Mouse (Mus musculus) kidney, adult 2 months (tissue): ENCODE data around the gene Snx33. TPM values are rescaled to one million over a fixed set of nuclear protein-coding genes. Genes with fewer than 3 reads are reported as not detected.
A peak's percentile ranks its signal among the peaks of the same experiment; 100 is the strongest.

ENCODE experiments used
- DNase-seq: peaks from one replicate; pipeline ENCODE4 v3.0.0; 2021
- H3K27ac ChIP-seq: fragments of 200-500 bp; 2 replicates; pipeline ENCODE4 v1.5.1; 2012; ENCODE audit warnings: low read depth, low read length, control low read depth, inconsistent platforms; ENCODE audit not compliant: insufficient read depth
- H3K27me3 ChIP-seq: fragments of 200-500 bp; replicated peaks from 2 replicates; pipeline ENCODE4 v1.6.1; 2012; ENCODE audit warnings: mild to moderate bottlenecking, moderate library complexity, low read length, inconsistent platforms; ENCODE audit not compliant: control insufficient read depth, insufficient read depth
- H3K36me3 ChIP-seq: fragments of 200-500 bp; 2 replicates; pipeline ENCODE4 v1.6.1; 2012; ENCODE audit warnings: mild to moderate bottlenecking, moderate library complexity, low read length, inconsistent platforms; ENCODE audit not compliant: control insufficient read depth, insufficient read depth
- H3K4me1 ChIP-seq: fragments of 200-500 bp; 2 replicates; pipeline ENCODE4 v1.6.1; 2011; ENCODE audit warnings: low read length; ENCODE audit not compliant: control insufficient read depth, insufficient read depth
- H3K4me3 ChIP-seq: fragments of 200-500 bp; 2 replicates; pipeline ENCODE4 v1.5.1; 2011; ENCODE audit warnings: mild to moderate bottlenecking, low read depth, low read length, control low read depth; ENCODE audit not compliant: insufficient read depth
- CTCF ChIP-seq: fragments of 200-500 bp; conservative IDR thresholded peaks from 2 replicates; pipeline ENCODE4 v1.5.1; 2011; ENCODE audit warnings: low read depth, mild to moderate bottlenecking, control low read depth, low read length, moderate library complexity, mixed read lengths; ENCODE audit not compliant: insufficient read depth, insufficient read length
- POLR2A ChIP-seq: fragments of 200-500 bp; IDR thresholded peaks from one replicate; pipeline ENCODE4 v1.6.1; 2011; ENCODE audit warnings: low read depth, low read length, control low read depth
- WGBS: fragments of 180-500 bp; shearing (Covaris S2); methylation state at CpG from one replicate; pipeline ENCODE4 v1.1.7; 2018; 5-methylcytosine and 5-hydroxymethylcytosine counted together
- polyA plus RNA-seq: library from polyadenylated mRNA; depleted of rRNA; stranded (reverse); fragments of >200 nt; gene quantifications from 2 replicates; pipeline ENCODE4 v1.2.3, GENCODE M21; 2012; rRNA removed

Gene Snx33
- polyA plus RNA-seq, 1 experiment = 12.0 TPM

GRCm38 (mm10) chr9:56872105-56872903 lies 55.9 kb downstream of the Snx33 start:
- TF ChIP-seq CTCF (no peak), POLR2A (no peak)
- Histone ChIP-seq H3K27me3 (no peaks in the 10 kb centered on the region), H3K4me1 (peaks cover 20% of the 10 kb centered on the region), H3K36me3 (no peaks in the 10 kb centered on the region), H3K4me3 (no peak overlapping the region), H3K27ac (no peak overlapping the region)
- 79% methylated on average over 5 of the region's 5 CpGs for WGBS
- no peak for DNase-seq

- no peak overlapping the region for H3K27ac ChIP-seq
- no peaks in the 10 kb centered on the region for H3K27me3 ChIP-seq
- DNase-seq = peak; percentile 50
- no peak for TF ChIP-seq POLR2A
- no peak for TF ChIP-seq CTCF
- H3K36me3 ChIP-seq = no peaks in the 10 kb centered on the region
- H3K4me3 ChIP-seq = no peak overlapping the region
- 57% methylated on average over 5 of the region's 5 CpGs for WGBS
- peaks cover 20% of the 10 kb centered on the region for H3K4me1 ChIP-seq
These were observed 57.0 kb downstream of the Snx33 start for GRCm38 (mm10) chr9:56871191-56871590.

GRCm38 (mm10) chr9:56870778-56871177 lies 57.4 kb downstream of the Snx33 start:
- peaks cover 20% of the 10 kb centered on the region for H3K4me1 ChIP-seq
- H3K27ac ChIP-seq = no peak overlapping the region
- H3K27me3 ChIP-seq = no peaks in the 10 kb centered on the region
- no peak overlapping the region for H3K4me3 ChIP-seq
- WGBS = 50% methylated on average over 10 of the region's 10 CpGs
- H3K36me3 ChIP-seq = no peaks in the 10 kb centered on the region
- no peak for DNase-seq
- TF ChIP-seq POLR2A (no peak), CTCF (no peak)

GRCm38 (mm10) chr9:56869552-56869951 lies 58.6 kb downstream of the Snx33 start:
- no peak overlapping the region for H3K4me3 ChIP-seq
- WGBS = 31% methylated on average over 13 of the region's 13 CpGs
- peaks cover 25% of the 10 kb centered on the region for H3K4me1 ChIP-seq
- H3K27me3 ChIP-seq = no peaks in the 10 kb centered on the region
- peak; percentile 95 for DNase-seq
- no peaks in the 10 kb centered on the region for H3K36me3 ChIP-seq
- no peak overlapping the region for H3K27ac ChIP-seq
- TF ChIP-seq POLR2A = no peak
- no peak for TF ChIP-seq CTCF

- WGBS = 55% methylated on average over 6 of the region's 6 CpGs
- Histone ChIP-seq H3K4me1 (peaks cover 34% of the 10 kb centered on the region), H3K27me3 (no peaks in the 10 kb centered on the region), H3K4me3 (no peak overlapping the region), H3K36me3 (no peaks in the 10 kb centered on the region), H3K27ac (0 out of 2 replicates have a peak overlapping the region, but pooled peaks have one; percentile 1)
- no peak for TF ChIP-seq CTCF
- TF ChIP-seq POLR2A = no peak
- DNase-seq = peak; percentile 28
These were observed 59.9 kb downstream of the Snx33 start for GRCm38 (mm10) chr9:56868292-56868691.

Other genes starting within 250 kb of the Snx33 start
- gene Lingo1, start 131.9 kb downstream of the Snx33 start, polyA plus RNA-seq = 0.72 and 1.2 TPM in 2 replicates
- gene Odf3l1, start 63.7 kb downstream of the Snx33 start, polyA plus RNA-seq = 1.8 and 2.0 TPM in 2 replicates
- gene Cspg4, start 63.3 kb downstream of the Snx33 start, polyA plus RNA-seq = 14.5 and 20.5 TPM in 2 replicates
- 151 and 189 TPM in 2 replicates for gene Imp3, start 9.1 kb upstream of the Snx33 start, polyA plus RNA-seq
- 6.5 and 7.7 TPM in 2 replicates for gene Snupn, start 22.5 kb upstream of the Snx33 start, polyA plus RNA-seq
- 20.7 and 26.6 TPM in 2 replicates for gene Ptpn9, start 66.6 kb upstream of the Snx33 start, polyA plus RNA-seq
- 58.6 and 70.1 TPM in 2 replicates for gene Sin3a, start 143.7 kb upstream of the Snx33 start, polyA plus RNA-seq
- 177 and 215 TPM in 2 replicates for gene Man2c1, start 202.3 kb upstream of the Snx33 start, polyA plus RNA-seq
- 11.3 and 13.3 TPM in 2 replicates for gene Neil1, start 219.9 kb upstream of the Snx33 start, polyA plus RNA-seq
- 133 and 159 TPM in 2 replicates for gene Commd4, start 230.0 kb upstream of the Snx33 start, polyA plus RNA-seq